Mouse (Mus musculus): ENCODE results near the gene Tas2r122.
"Not testable (repeated sequence)": the region's sequence is repeated elsewhere in the genome, so short reads cannot be mapped to it uniquely, and the experiment has no call there.

The Tas2r122 gene

DNA sequence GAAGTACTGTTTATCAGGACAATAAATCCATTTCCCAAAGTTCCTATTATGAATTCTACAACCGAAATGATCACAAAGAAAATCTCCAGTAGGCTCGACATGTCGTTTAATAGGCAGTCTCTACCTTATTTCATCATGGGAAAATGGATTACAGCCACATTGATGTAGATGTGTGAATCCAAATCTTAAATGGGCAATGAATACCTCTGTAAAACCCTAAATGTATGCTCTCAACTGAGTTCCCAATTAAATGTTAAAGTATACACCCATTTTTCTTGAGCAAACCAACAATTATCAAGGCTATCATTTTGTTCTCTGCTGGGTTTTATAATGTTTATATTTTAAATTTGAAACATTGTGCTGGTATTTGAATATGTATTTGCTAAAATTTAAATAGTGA lies at the start of gene Tas2r122:
TSS of gene Tas2r122 (minus strand) at position 101 of the 400 bp plus-strand sequence.
- no peak for DNase-seq (ENCODE audit: low read depth, low spot score)

DNA sequence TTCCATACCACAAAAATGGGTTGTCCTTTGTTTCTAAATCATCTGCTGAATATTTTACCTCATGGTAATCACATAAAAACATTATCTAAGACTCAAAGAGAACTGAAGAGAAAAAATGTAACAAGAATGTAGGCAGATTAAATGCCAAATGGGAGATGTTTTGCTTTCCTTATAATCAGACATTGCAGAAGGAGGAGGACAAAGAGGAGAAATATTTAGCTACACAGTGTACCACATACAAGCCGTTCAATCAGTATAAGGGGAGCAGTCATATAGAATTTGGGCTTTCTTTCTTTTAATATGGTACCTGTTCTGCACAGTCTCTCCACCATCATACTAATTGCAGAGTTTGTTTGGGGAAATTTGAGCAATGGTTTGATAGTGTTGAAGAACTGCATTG lies 42.7 kb upstream of the Tas2r122 start, which contains the start of gene Tas2r124:
TSS of gene Tas2r124 (plus strand) at position 301 of the 400 bp plus-strand sequence.
- no peak for DNase-seq (ENCODE audit: low read depth, low spot score)

- no peak for DNase-seq (ENCODE audit: low read depth, low spot score)
Observed at GRCm38 (mm10) chr6:132750206-132750605, 38.5 kb upstream of the Tas2r122 start.

GRCm38 (mm10) chr6:132737935-132738334 lies 26.2 kb upstream of the Tas2r122 start, which contains the start of gene Tas2r115:
Tas2r115 (minus strand) TSS chr6:132738035.
- DNase-seq (ENCODE audit: low read depth, low spot score), result no peak

- DNase-seq (ENCODE audit: low read depth, low spot score), result no peak
Observed at GRCm38 (mm10) chr6:132700907-132701306, 10.8 kb downstream of the Tas2r122 start, which contains the start of gene Tas2r121. Tas2r121 (minus strand) TSS chr6:132701007.

DNA sequence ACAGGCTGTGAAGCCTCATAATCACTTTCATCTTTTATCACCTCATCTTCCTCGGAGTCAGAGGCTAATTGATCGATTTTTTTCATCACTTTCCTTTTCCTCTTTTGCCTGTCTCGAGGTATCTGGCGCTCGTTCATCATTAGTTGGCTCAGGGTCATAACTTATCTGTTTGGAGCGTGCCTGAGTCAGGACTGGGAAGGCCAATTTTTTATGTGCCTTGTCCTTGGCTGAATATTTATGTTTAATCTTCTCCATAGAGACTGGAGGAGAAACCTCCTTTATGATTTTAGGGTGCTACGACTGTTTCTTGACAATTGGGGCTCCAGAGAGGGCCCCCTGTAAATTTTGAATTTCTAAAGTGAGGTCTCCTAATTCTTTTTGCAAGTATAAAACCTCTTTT lies 20.1 kb downstream of the Tas2r122 start:
- not testable (repeated sequence) for DNase-seq (ENCODE audit: low read depth, low spot score)
